Mouse (Mus musculus) cerebellum, postnatal 4 days (tissue): Measurements from ENCODE around the gene Ssr2.

ENCODE experiments used
- DNase-seq, 2 experiments: peaks; one replicate each; pipeline ENCODE4 v3.0.0; 2022; ENCODE audit warnings: low spot score in 2 of 2, mixed read lengths in 1 of 2

The Ssr2 gene

DNA sequence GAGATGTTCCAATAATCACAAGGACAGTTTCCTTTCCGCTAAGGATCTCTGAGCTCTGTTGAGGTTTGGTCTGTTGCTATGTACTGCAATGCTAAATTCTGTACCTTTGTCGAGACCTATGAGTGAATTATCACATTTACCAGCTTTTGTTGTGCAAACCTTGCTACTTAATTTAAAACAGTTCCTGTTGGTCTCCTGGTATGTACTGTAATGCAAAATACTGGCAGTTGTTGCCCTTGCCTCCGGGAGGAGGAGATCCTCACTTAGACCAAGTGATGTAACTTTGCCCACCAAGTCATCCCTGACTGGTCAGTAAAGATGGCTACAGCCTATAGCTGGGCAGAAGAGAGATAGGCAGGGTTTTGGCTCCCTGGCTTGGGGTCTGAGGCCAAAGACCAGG lies at the start of gene Ssr2:
TSS of gene Ssr2 (plus strand) at position 337 of the 400 bp plus-strand sequence.
- DNase-seq: no peak

DNA sequence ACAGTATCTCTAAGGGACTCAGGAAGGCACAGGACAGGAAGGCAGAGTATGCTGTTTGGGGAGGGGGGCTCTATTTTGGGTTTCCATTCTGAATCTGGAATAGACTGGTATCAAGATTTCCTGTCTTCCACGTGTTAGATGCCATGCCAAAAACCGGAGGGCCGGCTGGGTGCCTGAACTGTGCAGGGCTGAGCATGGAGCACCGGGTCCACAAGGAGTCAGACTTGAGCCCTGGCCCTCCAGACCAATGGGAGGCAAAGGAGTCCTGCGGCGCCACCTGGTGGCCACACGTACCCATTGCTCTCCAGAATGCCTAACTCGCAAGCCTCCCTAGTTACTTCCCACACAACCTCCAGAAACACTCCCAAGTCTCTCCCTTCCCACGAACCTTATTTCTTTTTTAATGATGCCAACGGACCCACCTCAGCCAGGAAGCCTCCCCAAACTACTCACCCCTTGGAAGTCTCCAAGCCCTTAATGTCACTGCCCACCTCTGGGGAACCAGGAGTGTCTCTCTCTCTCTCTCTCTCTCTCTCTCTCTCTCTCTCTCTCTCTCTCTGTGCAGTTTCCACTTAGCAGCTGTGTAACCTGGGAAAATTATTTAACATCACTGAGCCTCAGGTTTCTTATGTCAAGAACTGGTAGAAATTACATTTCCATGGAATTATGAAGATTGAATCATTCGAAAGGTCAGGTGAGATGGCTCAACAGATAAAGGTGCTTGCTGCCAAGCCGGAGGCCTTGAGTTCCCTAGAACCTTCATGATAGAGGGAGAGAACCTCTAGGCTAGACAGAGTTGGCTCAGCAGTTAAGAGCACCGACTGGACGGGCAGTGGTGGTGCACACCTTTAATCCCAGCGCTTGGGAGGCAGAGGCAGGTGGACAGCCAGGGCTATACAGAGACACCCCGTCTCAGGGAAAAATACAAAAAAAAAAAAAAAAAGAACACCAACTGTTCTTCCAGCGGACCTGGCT lies 49.2 kb upstream of the Ssr2 start:
- peak; percentile 71 to 84 for DNase-seq

DNA sequence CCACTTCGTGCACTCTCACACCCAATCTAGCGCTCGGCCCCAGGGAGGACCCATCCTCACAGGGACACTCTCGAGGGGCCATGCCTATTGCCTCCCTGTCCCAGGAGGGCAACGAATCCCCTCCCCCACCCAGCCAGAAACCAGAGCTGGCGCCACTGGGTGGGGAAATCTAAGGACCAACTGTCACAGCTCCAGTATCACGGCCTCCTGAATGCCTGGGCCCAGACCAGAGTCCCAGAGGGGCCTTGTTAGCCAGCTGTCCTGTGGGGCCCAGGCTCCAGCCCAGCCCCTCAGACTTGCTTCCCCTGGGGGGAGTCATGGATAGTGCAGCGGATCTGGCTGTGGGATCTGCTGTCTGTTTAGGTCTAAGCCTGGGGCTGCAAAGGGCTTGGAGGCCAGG lies 48.1 kb upstream of the Ssr2 start:
- DNase-seq: no peak

DNA sequence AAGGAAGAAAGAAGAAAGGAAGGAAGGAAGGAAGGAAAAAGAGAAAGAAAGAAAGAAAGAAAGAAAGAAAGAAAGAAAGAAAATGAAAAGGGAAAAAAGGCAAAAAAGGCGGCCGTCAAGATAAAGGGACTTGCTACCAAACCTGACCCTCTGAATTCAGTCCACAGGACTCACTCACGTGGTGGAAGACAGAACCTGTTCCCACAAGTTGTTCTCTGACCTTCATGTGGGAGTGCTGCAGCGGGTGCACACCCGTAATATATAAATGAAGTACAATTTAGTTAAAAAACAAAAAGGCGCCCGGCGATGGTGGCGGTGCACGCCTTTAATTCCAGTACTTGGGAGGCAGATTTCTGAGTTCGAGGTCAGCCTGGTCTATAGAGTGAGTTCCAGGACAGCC lies 47.0 kb upstream of the Ssr2 start:
- no peak for DNase-seq

- no peak for DNase-seq
Observed at GRCm38 (mm10) chr3:88529204-88530000, 46.3 kb upstream of the Ssr2 start.

GRCm38 (mm10) chr3:88530082-88530864 lies 45.4 kb upstream of the Ssr2 start:
- DNase-seq: no peak

GRCm38 (mm10) chr3:88531348-88532298 lies 44.1 kb upstream of the Ssr2 start:
- peak; percentile 86 to 93 for DNase-seq

GRCm38 (mm10) chr3:88532299-88532674 lies 43.4 kb upstream of the Ssr2 start, which contains the start of gene Mex3a:
Gene Mex3a, plus strand, starts transcription at chr3:88532395.
- DNase-seq: no peak

DNA sequence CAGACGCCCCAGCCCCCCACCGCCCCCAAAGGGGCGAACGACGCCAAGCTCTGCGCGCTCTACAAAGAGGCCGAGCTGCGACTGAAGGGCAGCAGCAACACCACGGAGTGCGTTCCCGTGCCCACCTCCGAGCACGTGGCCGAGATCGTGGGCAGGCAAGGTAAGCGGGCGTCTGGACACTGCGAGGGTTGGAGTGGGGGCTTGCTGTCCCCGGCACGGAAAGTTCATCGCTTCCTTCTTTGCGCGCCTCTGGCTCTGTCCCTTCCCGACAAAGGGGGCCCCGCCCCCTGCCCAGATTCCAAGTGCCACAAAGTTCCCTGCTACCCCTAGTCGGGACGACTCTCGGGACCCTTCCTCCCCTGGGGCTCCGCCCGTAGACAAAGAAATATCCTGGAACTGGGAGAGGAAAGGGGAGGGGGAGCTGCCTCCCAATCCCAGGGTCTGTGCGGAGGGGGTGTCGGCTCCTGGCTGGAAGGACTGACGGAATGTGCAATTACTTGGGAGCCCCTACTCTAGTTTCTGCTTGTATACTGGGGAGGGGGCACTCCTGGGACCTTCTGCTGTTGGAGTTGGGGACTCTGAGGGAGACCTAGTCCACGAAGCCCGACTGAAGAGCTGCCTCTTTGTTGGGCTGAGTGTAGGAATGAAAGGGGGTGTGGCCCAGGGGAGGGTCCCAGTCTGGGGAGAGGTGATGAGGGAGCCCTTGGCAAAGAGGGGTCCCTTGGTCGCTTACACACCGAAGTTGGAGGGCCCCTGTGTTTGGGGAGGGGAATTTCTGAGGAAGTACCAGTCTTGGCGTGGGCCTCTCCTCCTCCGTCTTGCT lies 42.8 kb upstream of the Ssr2 start:
- DNase-seq: peak in 1 of 2 experiments; percentile 43

DNA sequence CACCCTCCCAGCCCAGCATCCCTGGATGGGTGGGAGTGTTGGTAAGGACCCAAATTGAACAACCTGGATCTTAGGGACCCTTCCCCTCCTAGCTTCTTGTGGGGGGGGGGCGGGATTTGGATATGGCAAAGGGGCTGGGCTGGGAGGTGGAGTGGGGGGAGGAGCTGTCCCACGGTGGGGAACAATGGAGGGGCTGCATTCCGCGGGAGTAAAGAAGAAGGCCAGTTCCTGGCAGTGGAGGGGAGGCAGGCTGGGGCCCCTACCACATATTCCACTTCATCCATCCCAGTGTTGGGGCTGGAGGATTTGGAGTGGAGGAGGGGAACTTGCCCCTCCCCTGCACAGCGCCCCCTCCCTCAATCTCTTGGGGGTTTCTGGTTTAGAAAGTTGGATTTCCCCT lies 42.0 kb upstream of the Ssr2 start:
- DNase-seq: no peak

DNA sequence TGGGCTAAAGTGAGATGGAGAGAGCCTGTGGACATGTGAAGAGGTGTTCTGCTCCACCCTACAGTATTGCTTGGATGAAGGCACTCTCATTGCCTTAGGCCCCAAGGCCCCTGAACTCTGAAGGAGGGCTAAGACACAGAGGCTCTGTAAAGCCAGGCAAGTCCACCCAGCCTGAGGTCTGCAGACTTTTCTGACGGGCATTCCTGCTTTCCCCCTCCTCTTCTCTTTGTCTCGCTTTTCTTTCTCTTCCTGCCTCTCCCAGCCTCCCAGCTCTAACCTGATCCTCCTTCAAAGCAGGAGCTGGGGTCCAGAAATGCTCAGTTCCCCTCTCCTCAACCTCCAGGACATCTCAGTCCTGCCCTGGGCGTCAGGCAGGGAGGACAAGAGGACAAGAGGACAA lies 40.7 kb upstream of the Ssr2 start:
- DNase-seq: no peak

GRCm38 (mm10) chr3:88535527-88535926 lies 40.1 kb upstream of the Ssr2 start:
- no peak for DNase-seq

DNA sequence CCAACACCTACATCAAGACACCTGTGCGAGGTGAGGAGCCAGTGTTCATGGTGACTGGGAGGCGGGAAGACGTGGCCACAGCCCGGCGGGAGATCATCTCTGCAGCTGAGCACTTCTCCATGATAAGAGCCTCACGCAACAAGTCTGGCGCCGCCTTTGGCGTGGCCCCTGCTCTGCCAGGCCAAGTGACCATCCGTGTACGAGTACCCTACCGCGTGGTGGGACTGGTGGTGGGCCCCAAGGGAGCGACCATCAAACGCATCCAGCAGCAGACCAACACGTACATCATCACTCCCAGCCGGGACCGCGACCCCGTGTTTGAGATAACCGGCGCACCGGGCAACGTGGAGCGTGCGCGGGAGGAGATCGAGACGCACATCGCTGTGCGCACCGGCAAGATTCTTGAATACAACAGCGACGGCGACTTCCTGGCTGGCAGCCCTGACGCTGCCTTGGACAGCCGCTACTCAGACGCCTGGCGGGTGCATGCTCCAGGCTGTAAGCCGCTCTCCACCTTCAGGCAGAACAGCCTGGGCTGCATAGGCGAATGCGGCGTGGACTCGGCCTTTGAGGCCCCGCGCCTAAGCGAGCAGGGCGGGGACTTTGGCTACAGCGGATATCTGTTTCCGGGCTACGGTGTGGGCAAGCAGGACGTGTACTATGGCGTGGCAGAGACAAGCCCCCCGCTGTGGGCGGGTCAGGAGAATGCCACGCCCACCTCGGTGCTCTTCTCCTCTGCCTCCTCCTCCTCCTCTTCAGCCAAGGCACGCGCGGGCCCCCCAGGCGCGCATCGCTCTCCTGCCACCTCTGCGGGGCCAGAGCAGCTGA lies 39.4 kb upstream of the Ssr2 start:
- DNase-seq: peak in 1 of 2 experiments; percentile 61

- no peak for DNase-seq
Observed at GRCm38 (mm10) chr3:88537146-88537545, 38.5 kb upstream of the Ssr2 start.

DNA sequence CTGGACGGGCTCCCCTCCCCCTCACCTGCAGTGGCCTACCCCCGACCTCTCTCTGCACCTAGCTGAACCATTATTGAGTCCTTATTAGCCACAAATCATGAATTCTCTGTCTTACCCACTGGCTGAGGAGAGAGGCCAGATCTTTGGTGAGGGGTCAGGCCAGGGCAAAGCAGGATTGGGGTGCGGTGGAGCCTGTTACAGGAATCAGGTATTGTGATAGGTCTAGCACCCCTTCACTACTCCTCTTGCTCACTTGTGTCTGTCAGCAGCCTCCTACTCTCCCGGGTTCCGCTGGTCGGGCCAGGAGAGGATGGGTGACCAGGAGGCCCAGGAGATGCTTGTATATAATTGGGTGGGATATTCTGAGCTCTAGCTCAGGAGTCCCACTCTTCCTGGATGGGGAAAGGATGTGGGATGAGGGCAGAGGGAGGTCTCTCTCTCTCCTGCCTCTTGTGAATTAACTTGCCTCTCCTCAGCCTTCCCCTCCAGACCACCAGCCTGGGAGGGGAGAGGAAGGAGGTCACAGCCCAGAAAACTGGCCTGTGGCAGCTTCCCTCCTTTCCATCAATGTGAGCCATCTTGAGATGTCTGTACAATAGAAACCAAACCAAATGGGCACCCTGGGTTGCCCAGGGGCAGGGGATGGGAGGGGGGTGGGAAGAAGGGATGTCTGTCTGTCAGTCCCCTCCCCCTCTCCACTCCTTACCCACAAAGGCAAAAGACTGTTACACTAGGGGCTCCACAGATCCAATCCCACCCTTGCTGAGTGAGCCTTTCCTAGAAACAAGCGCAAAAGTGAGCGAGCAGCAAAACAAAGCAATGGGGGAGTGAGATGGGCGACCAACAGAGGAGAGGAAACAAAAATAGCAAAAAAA lies 37.2 kb upstream of the Ssr2 start:
- no peak for DNase-seq

GRCm38 (mm10) chr3:88539397-88539796 lies 36.3 kb upstream of the Ssr2 start:
- no peak for DNase-seq

- no peak for DNase-seq
Observed at GRCm38 (mm10) chr3:88540085-88540484, 35.6 kb upstream of the Ssr2 start.
